Mouse (Mus musculus): Measurements from ENCODE around the gene Tmem104. TPM values are rescaled to one million over a fixed set of nuclear protein-coding genes. Genes with fewer than 3 reads are reported as not detected.

Tmem104 gene
- polyA plus RNA-seq, 1 experiment from 2014 or later = 9.6 TPM

- Histone ChIP-seq H3K36me3 (peaks cover 19% of the 10 kb centered on the region; the same call in 1 of the 2 replicates), H3K9me3 (no peaks in the 10 kb centered on the region), H3K4me3 (no peak overlapping the region), H3K27ac (no peak overlapping the region), H3K4me1 (peaks cover 74% of the 10 kb centered on the region), H3K27me3 (ENCODE audit: insufficient read depth, poor library complexity, severe bottlenecking) (peaks cover 78% of the 10 kb centered on the region)
- DNase-seq (ENCODE audit: low spot score) = no peak
- 69% methylated on average over 8 of the region's 8 CpGs for WGBS
Observed at GRCm38 (mm10) chr11:115246386-115246785, 59.1 kb downstream of the Tmem104 start.

DNA sequence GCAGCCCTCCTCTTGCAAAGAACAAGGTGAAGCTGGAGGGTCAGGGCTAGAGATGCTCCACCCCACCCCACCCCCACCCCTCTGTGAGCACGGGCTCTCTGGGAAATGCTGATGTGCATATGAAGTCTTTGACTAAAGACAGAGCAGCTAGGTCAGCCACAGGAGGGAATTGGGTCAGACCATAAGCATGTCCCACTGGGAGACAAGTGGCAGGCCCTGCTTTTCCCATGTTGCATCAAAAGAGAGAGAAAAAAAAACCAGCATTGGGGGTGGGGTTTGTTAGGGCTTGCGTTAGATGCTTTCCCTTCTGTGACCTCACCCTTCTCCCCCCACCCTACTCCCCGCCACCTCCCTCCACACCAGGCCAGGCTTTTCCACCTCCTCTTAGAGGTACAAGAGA lies 60.0 kb downstream of the Tmem104 start:
- DNase-seq (ENCODE audit: low spot score) = no peak
- H3K4me1 ChIP-seq = peaks cover 70% of the 10 kb centered on the region
- peak overlapping the region; percentile 6; the same call in 1 of the 2 replicates for H3K4me3 ChIP-seq
- H3K27ac ChIP-seq = no peak overlapping the region
- no peaks in the 10 kb centered on the region for H3K9me3 ChIP-seq
- WGBS = 17% methylated on average over 3 of the region's 3 CpGs
- H3K27me3 ChIP-seq (ENCODE audit: insufficient read depth, poor library complexity, severe bottlenecking) = peaks cover 82% of the 10 kb centered on the region
- peaks cover 19% of the 10 kb centered on the region; the same call in 1 of the 2 replicates for H3K36me3 ChIP-seq

GRCm38 (mm10) chr11:115247945-115248344 lies 60.7 kb downstream of the Tmem104 start:
- no peak overlapping the region for H3K27ac ChIP-seq
- peaks cover 64% of the 10 kb centered on the region for H3K4me1 ChIP-seq
- no peaks in the 10 kb centered on the region for H3K9me3 ChIP-seq
- peaks cover 19% of the 10 kb centered on the region; the same call in 1 of the 2 replicates for H3K36me3 ChIP-seq
- no peak for DNase-seq (ENCODE audit: low spot score)
- H3K27me3 ChIP-seq (ENCODE audit: insufficient read depth, poor library complexity, severe bottlenecking) = peaks cover 84% of the 10 kb centered on the region
- 62% methylated on average over 6 of the region's 6 CpGs for WGBS
- H3K4me3 ChIP-seq = 0 out of 2 replicates have a peak overlapping the region, but pooled peaks have one; percentile 6

DNA sequence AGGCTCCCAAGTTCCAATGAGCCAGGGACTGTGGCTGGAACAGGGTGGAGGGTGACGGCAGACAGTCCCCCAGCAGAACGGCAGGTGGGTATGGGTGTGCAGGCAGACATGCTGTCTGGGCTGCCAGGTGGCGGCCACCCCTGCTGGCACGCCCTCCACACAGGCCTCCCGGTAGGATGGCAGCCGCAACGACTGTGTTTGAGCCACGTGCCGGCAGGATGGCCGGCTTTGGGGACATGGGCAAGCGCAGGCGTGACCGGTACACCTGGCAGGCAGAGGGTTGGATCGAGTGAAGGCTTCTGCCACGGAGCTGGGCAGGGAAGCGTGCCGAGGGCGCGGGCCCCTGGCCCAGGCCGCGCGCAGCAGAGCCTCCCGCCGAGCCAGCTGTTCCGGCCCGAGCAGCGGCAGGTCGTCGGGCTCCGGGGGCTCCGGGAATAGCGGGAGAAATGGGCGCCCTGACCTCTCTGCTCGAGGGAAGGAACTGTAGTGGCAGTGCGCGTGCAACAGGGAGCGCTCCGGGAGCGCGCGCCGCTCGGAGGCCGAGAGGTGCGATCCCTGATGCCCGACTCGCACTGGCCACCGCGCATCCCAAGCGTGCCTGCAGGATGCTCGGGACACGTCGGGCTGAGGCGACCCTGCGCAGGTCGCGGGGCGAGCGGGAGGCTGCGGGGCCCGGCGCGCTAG lies 62.6 kb downstream of the Tmem104 start:
- Histone ChIP-seq H3K4me3 (peak overlapping the region; percentile 62), H3K4me1 (peaks cover 45% of the 10 kb centered on the region), H3K9me3 (no peaks in the 10 kb centered on the region), H3K27me3 (ENCODE audit: insufficient read depth, poor library complexity, severe bottlenecking) (peaks cover 100% of the 10 kb centered on the region), H3K27ac (peak overlapping the region; percentile 60), H3K36me3 (peaks cover 7% of the 10 kb centered on the region; the same call in 1 of the 2 replicates)
- DNase-seq (ENCODE audit: low spot score) = no peak
- WGBS = 3% methylated on average over 63 of the region's 63 CpGs

GRCm38 (mm10) chr11:115250405-115251090 lies 63.3 kb downstream of the Tmem104 start:
- H3K27me3 ChIP-seq (ENCODE audit: insufficient read depth, poor library complexity, severe bottlenecking) = peaks cover 100% of the 10 kb centered on the region
- DNase-seq (ENCODE audit: low spot score) = no peak
- no peaks in the 10 kb centered on the region for H3K36me3 ChIP-seq
- WGBS = 1% methylated on average over 36 of the region's 36 CpGs
- peak overlapping the region; percentile 62 for H3K4me3 ChIP-seq
- H3K4me1 ChIP-seq = peaks cover 38% of the 10 kb centered on the region
- H3K9me3 ChIP-seq = no peaks in the 10 kb centered on the region
- peak overlapping the region; percentile 60 for H3K27ac ChIP-seq

GRCm38 (mm10) chr11:115251258-115251657 lies 64.0 kb downstream of the Tmem104 start:
- no peak for DNase-seq (ENCODE audit: low spot score)
- WGBS = 53% methylated on average over 3 of the region's 3 CpGs
- Histone ChIP-seq H3K4me3 (no peak overlapping the region), H3K27me3 (ENCODE audit: insufficient read depth, poor library complexity, severe bottlenecking) (peaks cover 100% of the 10 kb centered on the region), H3K4me1 (peaks cover 37% of the 10 kb centered on the region), H3K27ac (no peak overlapping the region), H3K9me3 (no peaks in the 10 kb centered on the region), H3K36me3 (no peaks in the 10 kb centered on the region)

DNA sequence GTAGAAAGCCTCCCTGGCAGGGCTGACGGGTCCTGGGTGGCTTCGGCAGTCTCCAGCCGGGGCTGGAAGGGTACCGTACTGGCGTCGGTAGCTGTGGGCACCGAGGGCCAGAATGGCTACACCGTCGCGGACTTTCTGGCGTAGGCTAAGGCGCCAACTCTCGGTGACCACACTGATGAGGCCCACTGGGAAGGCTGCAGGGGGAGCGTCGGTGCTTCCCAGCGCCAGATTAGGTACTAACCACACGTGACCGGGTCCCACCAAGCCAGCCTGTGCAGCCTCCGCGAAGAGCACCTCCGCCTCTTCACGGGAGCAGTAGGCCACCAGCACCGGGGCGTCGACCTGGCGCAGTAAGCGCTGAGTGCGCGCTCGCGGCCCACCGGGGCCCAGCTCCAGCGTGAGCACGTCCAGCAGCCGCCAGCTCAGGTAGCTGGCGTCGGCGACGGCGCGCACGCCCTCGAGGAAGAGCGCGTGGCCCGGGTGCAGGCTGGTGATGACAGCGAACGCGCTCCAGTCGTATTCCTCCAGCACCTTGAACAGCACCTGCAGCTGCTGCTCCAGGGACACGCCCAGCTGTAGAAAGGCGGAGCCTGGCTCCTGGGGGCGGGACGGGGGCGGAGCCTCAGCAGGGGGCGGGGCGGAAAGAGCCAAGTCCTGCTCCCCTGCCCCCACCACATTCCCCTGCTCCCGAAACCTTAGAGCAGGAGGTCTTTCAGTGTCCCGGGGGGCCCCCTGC lies 70.7 kb downstream of the Tmem104 start:
- no peaks in the 10 kb centered on the region for H3K36me3 ChIP-seq
- DNase-seq (ENCODE audit: low spot score) = no peak
- 14% methylated on average over 59 of the region's 59 CpGs for WGBS
- peaks cover 100% of the 10 kb centered on the region for H3K27me3 ChIP-seq (ENCODE audit: insufficient read depth, poor library complexity, severe bottlenecking)
- H3K4me3 ChIP-seq = peak overlapping the region; percentile 42
- H3K4me1 ChIP-seq = peaks cover 18% of the 10 kb centered on the region
- H3K9me3 ChIP-seq = no peaks in the 10 kb centered on the region
- H3K27ac ChIP-seq = no peak overlapping the region

DNA sequence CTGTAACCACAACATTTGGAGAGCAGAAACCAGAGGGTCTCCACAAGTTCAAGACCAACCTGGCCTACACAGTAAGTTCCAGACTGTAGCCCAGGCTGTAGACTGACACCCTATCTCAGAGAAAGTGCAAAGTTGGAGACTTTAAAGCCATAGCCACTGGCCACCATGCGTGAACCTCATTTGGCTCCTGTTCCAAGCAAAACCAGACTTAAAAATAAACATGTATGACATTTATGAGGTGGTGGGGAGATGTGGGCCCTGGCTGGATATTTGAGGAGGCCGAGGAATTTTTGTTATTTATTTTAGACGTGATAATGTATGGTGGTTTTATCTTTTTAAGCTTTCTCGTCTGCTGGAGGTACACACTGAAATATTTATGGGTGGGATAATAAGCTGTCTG lies 71.8 kb downstream of the Tmem104 start:
- peaks cover 100% of the 10 kb centered on the region for H3K27me3 ChIP-seq (ENCODE audit: insufficient read depth, poor library complexity, severe bottlenecking)
- WGBS = 69% methylated on average over 4 of the region's 4 CpGs
- H3K36me3 ChIP-seq = no peaks in the 10 kb centered on the region
- H3K27ac ChIP-seq = no peak overlapping the region
- no peaks in the 10 kb centered on the region for H3K9me3 ChIP-seq
- H3K4me1 ChIP-seq = peaks cover 21% of the 10 kb centered on the region
- DNase-seq (ENCODE audit: low spot score) = no peak
- H3K4me3 ChIP-seq = no peak overlapping the region

DNA sequence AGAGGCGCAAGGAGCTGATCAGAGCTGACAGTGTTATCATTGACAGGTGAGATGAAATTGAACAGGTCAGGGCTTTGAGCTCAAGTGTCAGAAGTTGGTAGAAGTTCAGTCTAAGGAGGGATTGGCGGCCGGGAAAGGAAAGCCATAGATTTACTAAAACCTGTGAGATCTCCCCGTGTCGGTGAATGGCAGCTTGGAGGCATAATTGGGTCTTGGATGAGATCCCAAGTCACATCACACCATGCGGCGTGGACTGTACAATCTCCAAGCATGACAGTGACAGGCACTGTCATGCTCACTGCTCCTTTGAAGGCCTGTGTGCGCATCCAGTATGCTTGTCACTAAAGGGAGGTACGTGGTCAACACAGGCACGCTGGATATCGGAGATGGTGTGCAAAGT lies 75.7 kb downstream of the Tmem104 start:
- Histone ChIP-seq H3K27ac (no peak overlapping the region), H3K4me1 (peaks cover 50% of the 10 kb centered on the region), H3K9me3 (no peaks in the 10 kb centered on the region), H3K4me3 (no peak overlapping the region), H3K27me3 (ENCODE audit: insufficient read depth, poor library complexity, severe bottlenecking) (peaks cover 100% of the 10 kb centered on the region), H3K36me3 (no peaks in the 10 kb centered on the region)
- WGBS = 60% methylated on average over 11 of the region's 11 CpGs
- no peak for DNase-seq (ENCODE audit: low spot score)

DNA sequence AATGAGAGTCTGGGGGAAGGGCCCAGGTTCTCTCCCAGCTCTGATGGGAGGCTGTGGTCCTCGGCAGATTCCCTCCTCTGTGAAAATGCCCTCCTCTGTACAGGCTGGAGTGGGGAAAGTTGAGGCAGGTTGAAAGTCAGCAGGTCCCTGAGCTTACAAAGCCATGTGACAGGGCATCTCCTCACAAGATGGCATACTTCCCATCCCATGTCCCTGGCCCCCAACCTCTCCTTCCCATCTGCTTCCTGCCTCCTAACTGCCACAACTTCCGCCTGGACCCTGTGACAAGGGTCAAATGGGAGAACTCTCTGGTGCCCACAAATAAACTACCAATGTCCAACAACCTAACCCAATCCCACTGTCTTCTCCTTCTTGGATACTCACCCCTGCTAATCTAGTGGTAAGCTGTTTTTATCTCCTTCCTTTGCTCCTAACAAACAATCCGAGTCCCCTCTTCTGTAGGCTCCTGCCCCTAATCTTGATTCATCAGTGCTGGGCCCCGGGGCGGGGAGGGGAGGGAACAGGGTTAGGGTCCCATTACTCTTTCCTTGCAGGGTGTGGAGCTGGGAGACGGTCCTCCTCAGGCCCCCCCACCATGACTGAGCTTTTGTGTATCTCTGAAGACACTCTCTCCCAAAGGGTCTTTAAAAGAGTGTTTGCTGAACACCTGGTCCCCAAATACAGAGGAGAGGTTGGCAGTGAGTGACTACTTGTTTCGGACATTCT lies 77.0 kb downstream of the Tmem104 start:
- 52% methylated on average over 7 of the region's 7 CpGs for WGBS
- Histone ChIP-seq H3K4me3 (no peak overlapping the region), H3K36me3 (peaks cover 11% of the 10 kb centered on the region), H3K27ac (no peak overlapping the region), H3K4me1 (peaks cover 48% of the 10 kb centered on the region), H3K9me3 (no peaks in the 10 kb centered on the region), H3K27me3 (ENCODE audit: insufficient read depth, poor library complexity, severe bottlenecking) (peaks cover 100% of the 10 kb centered on the region)
- no peak for DNase-seq (ENCODE audit: low spot score)

GRCm38 (mm10) chr11:115264862-115265668 lies 77.8 kb downstream of the Tmem104 start:
- 5% methylated on average over 39 of the region's 39 CpGs for WGBS

More at GRCm38 (mm10) chr11:115264862-115265668, 77.8 kb downstream of the Tmem104 start:
- peaks cover 12% of the 10 kb centered on the region for H3K36me3 ChIP-seq
- no peak for DNase-seq (ENCODE audit: low spot score)
- H3K27ac ChIP-seq = 0 out of 2 replicates have a peak overlapping the region, but pooled peaks have one; percentile 23
- peaks cover 52% of the 10 kb centered on the region for H3K4me1 ChIP-seq
- peaks cover 100% of the 10 kb centered on the region for H3K27me3 ChIP-seq (ENCODE audit: insufficient read depth, poor library complexity, severe bottlenecking)
- H3K9me3 ChIP-seq = no peaks in the 10 kb centered on the region
- peak overlapping the region; percentile 65 for H3K4me3 ChIP-seq
